Mouse (Mus musculus) yolk sac, embryonic 10.5 days (tissue): ENCODE results near the gene Tsnax.

Source experiments
- DNase-seq: peaks from one replicate; pipeline ENCODE4 v3.0.0-alpha.2; 2017; ENCODE audit warnings: low spot score

Tsnax gene

GRCm38 (mm10) chr8:125012695-125013627 lies at the start of gene Tsnax:
Tsnax (plus strand) TSS chr8:125012997.
- DNase-seq: peak; percentile 90

GRCm38 (mm10) chr8:124963246-124963645 lies 49.6 kb upstream of the Tsnax start:
- DNase-seq: no peak

- DNase-seq: peak; percentile 29
Observed at GRCm38 (mm10) chr8:124964966-124965365, 47.8 kb upstream of the Tsnax start.

- DNase-seq: no peak
Observed at GRCm38 (mm10) chr8:124970312-124970933, 42.4 kb upstream of the Tsnax start.

- peak; percentile 77 for DNase-seq
Observed at GRCm38 (mm10) chr8:124973221-124973620, 39.6 kb upstream of the Tsnax start.

- DNase-seq: no peak
Observed at GRCm38 (mm10) chr8:124974254-124974653, 38.5 kb upstream of the Tsnax start.

GRCm38 (mm10) chr8:124976211-124976610 lies 36.6 kb upstream of the Tsnax start:
- DNase-seq: no peak

DNA sequence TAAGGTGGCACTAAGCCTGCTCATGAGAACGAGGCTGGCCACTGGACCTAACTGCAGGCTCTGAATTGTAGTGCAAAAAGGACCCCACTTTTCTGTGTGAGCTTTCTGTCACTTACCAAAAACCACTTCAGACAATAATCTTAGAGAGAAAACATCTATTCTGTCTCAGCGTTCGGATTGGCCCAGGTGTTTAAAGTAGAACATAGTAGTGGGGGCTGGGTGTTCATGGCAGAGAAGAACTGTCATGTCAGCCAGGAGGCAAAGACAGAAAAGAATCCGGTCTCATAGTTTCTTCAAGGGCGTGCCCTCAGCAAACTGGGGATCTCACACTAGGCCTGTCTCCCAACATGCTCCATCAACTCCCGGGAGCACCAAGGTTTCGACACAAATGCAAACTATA lies 34.8 kb upstream of the Tsnax start:
- no peak for DNase-seq

GRCm38 (mm10) chr8:124980036-124980435 lies 32.8 kb upstream of the Tsnax start:
- no peak for DNase-seq

- DNase-seq: no peak
Observed at GRCm38 (mm10) chr8:124980828-124981227, 32.0 kb upstream of the Tsnax start.

- peak; percentile 11 for DNase-seq
Observed at GRCm38 (mm10) chr8:124990923-124991667, 21.7 kb upstream of the Tsnax start.

DNA sequence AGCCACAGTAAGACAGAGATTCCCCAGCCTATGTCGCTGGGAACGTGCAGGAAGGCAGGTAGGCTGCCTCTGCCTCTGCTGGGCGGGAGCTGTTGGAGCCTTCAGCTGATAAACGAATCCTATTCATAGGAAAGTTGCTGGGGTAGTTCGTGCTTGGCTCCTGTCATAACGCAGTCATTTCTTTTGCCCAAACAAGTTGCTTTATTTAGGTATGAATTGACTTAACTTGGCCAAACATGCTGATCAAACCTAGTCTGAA lies 21.2 kb upstream of the Tsnax start:
- no peak for DNase-seq

GRCm38 (mm10) chr8:124995776-124996175 lies 17.0 kb upstream of the Tsnax start:
- no peak for DNase-seq

DNA sequence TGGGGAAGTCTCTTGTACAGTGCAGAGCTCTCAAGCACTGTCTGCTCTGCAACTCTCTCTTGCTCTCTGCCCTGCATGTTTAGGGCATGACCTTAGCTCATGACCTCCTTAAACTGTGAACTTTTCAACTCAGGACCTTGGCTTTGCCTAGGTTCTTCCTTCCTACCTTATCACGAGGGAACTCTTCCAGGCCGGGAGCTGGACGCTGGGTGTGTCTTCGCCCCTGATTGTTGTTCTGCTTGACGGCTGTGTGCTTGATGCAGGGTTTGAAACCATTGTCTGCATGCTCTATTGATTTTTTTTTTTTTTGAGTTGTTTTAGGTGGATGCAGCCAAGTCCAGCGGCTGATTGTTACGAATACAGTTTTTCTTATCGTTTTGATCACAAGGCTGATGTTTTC lies 11.3 kb downstream of the Tsnax start:
- no peak for DNase-seq

DNA sequence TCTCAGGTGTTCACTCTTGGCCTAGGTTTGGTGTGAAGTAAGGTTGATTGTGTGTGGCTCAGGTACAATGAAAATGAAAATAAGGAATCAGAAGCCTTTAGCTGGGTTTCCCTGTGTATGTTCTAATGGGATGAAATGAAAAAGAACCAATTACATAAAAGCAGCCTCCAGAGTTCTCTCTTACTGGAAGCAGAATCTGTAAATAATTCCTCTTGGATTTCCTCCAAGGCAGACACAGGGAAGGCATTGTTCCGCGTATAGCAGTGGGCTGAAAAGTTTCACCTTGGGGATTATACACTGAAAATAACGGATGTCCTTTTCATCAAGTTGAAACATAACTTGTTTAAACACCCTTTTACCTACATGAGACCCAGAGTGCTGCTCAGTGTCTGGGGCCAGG lies 14.4 kb downstream of the Tsnax start:
- no peak for DNase-seq

GRCm38 (mm10) chr8:125028841-125029240 lies 16.0 kb downstream of the Tsnax start:
- no peak for DNase-seq

GRCm38 (mm10) chr8:125031276-125031675 lies 18.5 kb downstream of the Tsnax start:
- DNase-seq: no peak

GRCm38 (mm10) chr8:125034669-125035068 lies 21.9 kb downstream of the Tsnax start:
- DNase-seq: peak; percentile 29

GRCm38 (mm10) chr8:125037081-125037480 lies 24.3 kb downstream of the Tsnax start:
- no peak for DNase-seq

GRCm38 (mm10) chr8:125038731-125039130 lies 25.9 kb downstream of the Tsnax start:
- no peak for DNase-seq

- no peak for DNase-seq
Observed at GRCm38 (mm10) chr8:125040587-125041375, 28.0 kb downstream of the Tsnax start.

GRCm38 (mm10) chr8:125041496-125041895 lies 28.7 kb downstream of the Tsnax start:
- DNase-seq: no peak
